Mouse (Mus musculus): Measurements from ENCODE around the gene Hoxb7.

Gene Hoxb7

GRCm38 (mm10) chr11:96285771-96286738, at the start of gene Hoxb7:
Gene Hoxb7, plus strand, starts transcription at chr11:96286623.
- no peak for DNase-seq (ENCODE audit: low spot score)

GRCm38 (mm10) chr11:96240211-96240610, 46.2 kb upstream of the Hoxb7 start:
- no peak for DNase-seq (ENCODE audit: low spot score)

- no peak for DNase-seq (ENCODE audit: low spot score)
These were observed 35.5 kb upstream of the Hoxb7 start for GRCm38 (mm10) chr11:96250901-96251300.

GRCm38 (mm10) chr11:96251480-96252031, 34.9 kb upstream of the Hoxb7 start:
- no peak for DNase-seq (ENCODE audit: low spot score)

GRCm38 (mm10) chr11:96252541-96253120, 33.8 kb upstream of the Hoxb7 start:
- DNase-seq (ENCODE audit: low spot score) = no peak

- DNase-seq (ENCODE audit: low spot score) = no peak
These were observed 32.2 kb upstream of the Hoxb7 start for GRCm38 (mm10) chr11:96254221-96254620.

- DNase-seq (ENCODE audit: low spot score) = no peak
These were observed 31.1 kb upstream of the Hoxb7 start for GRCm38 (mm10) chr11:96255111-96255995.

GRCm38 (mm10) chr11:96255996-96256445, 30.4 kb upstream of the Hoxb7 start:
- DNase-seq (ENCODE audit: low spot score) = no peak

GRCm38 (mm10) chr11:96257141-96257540, 29.3 kb upstream of the Hoxb7 start:
- no peak for DNase-seq (ENCODE audit: low spot score)

GRCm38 (mm10) chr11:96259038-96259437, 27.4 kb upstream of the Hoxb7 start:
- DNase-seq (ENCODE audit: low spot score) = no peak

GRCm38 (mm10) chr11:96259511-96259910, 26.9 kb upstream of the Hoxb7 start:
- no peak for DNase-seq (ENCODE audit: low spot score)

GRCm38 (mm10) chr11:96260310-96260970, 26.0 kb upstream of the Hoxb7 start:
- no peak for DNase-seq (ENCODE audit: low spot score)

GRCm38 (mm10) chr11:96261323-96261890, 25.0 kb upstream of the Hoxb7 start:
- DNase-seq (ENCODE audit: low spot score) = no peak

GRCm38 (mm10) chr11:96262262-96262830, 24.1 kb upstream of the Hoxb7 start:
- no peak for DNase-seq (ENCODE audit: low spot score)

- no peak for DNase-seq (ENCODE audit: low spot score)
These were observed 22.6 kb upstream of the Hoxb7 start for GRCm38 (mm10) chr11:96263636-96264389.

- DNase-seq (ENCODE audit: low spot score) = no peak
These were observed 21.9 kb upstream of the Hoxb7 start for GRCm38 (mm10) chr11:96264390-96265020.

GRCm38 (mm10) chr11:96265954-96266353, 20.5 kb upstream of the Hoxb7 start:
- no peak for DNase-seq (ENCODE audit: low spot score)

- no peak for DNase-seq (ENCODE audit: low spot score)
These were observed 19.2 kb upstream of the Hoxb7 start for GRCm38 (mm10) chr11:96267021-96267920.

Measured in left cerebral cortex, adult 11 months (tissue).